Mouse (Mus musculus) stomach, embryonic 14.5 days (tissue): ENCODE data around the gene Foxp3. TPM values are rescaled to one million over a fixed set of nuclear protein-coding genes. Genes with fewer than 3 reads are reported as not detected.

Source experiments
- ATAC-seq: fragments of 200-750 bp; cut with Nextera tagmentation; 2 replicates; pipeline ENCODE4 v1.8.0; 2017; ENCODE audit warnings: low read depth, moderate TSS enrichment; ENCODE audit not compliant: insufficient number of reproducible peaks, insufficient read depth, low FRiP score
- H3K27ac ChIP-seq: fragments of 300-500 bp; sonication (generic); 2 replicates; pipeline ENCODE4 v1.5.1; 2014; ENCODE audit warnings: mild to moderate bottlenecking, low read length, moderate library complexity, mixed read lengths
- H3K27me3 ChIP-seq: fragments of 300-500 bp; sonication (generic); 2 replicates; pipeline ENCODE4 v1.6.1; 2014; ENCODE audit warnings: low read length, control low read depth, mixed read lengths; ENCODE audit not compliant: control insufficient read depth, insufficient read depth
- H3K36me3 ChIP-seq: fragments of 300-500 bp; sonication (generic); 2 replicates; pipeline ENCODE4 v1.6.1; 2014; ENCODE audit warnings: mild to moderate bottlenecking, control low read depth, low read length, moderate library complexity, mixed read lengths; ENCODE audit not compliant: control insufficient read depth, insufficient read depth
- H3K4me1 ChIP-seq: fragments of 300-500 bp; sonication (generic); 2 replicates; pipeline ENCODE4 v1.6.1; 2014; ENCODE audit warnings: low read length, control low read depth, mixed read lengths; ENCODE audit not compliant: control insufficient read depth, insufficient read depth
- H3K4me2 ChIP-seq: fragments of 300-500 bp; sonication (generic); replicated peaks from 2 replicates; pipeline ENCODE4 v1.6.1; 2014; ENCODE audit warnings: low read depth, low read length, control low read depth
- H3K4me3 ChIP-seq: fragments of 300-500 bp; sonication (generic); 2 replicates; pipeline ENCODE4 v1.5.1; 2014; ENCODE audit warnings: low read depth, low read length, control low read depth
- H3K9ac ChIP-seq: fragments of 300-500 bp; sonication (generic); replicated peaks from 2 replicates; pipeline ENCODE4 v1.6.1; 2014; ENCODE audit warnings: low read depth, mild to moderate bottlenecking, control low read depth, low read length, moderate library complexity, mixed read lengths
- H3K9me3 ChIP-seq: fragments of 300-500 bp; sonication (generic); 2 replicates; pipeline ENCODE4 v1.6.1; 2016; ENCODE audit warnings: low read depth, low read length, control low read depth; ENCODE audit not compliant: control insufficient read depth
- WGBS: fragments of 180-500 bp; shearing (Covaris S2); extraction: QIAGEN DNeasy Blood & Tissue Kit; methylation state at CpG from one replicate; pipeline ENCODE4 v1.1.7; 2014; 5-methylcytosine and 5-hydroxymethylcytosine counted together
- polyA plus RNA-seq: library from polyadenylated mRNA; unstranded; fragments of >200 nt; fragmentation: Nextera tagmentation; extraction: Ambion mirVana; gene quantifications from 2 replicates; pipeline ENCODE4 v1.2.1, GENCODE M21; 2014

The Foxp3 gene
- polyA plus RNA-seq, 1 experiment from 2014 or later, result 0.07 TPM

GRCm38 (mm10) chrX:7604879-7605574 lies 31.6 kb downstream of the Foxp3 start, which contains the start of gene Ccdc22:
Gene Ccdc22 (minus strand): TSS chrX:7605517.
- Histone ChIP-seq H3K4me2 (peak within 1 kb of the TSS; percentile 47), H3K27me3 (no peaks in the 10 kb centered on the region), H3K4me1 (no peaks in the 10 kb centered on the region), H3K27ac (no peak within 1 kb of the TSS), H3K9me3 (no peaks in the 10 kb centered on the region), H3K4me3 (peak within 1 kb of the TSS; percentile 38), H3K9ac (0 out of 2 replicates have a peak within 1 kb of the TSS, but pooled peaks have one; percentile 21), H3K36me3 (no peaks in the 10 kb centered on the region)
- ATAC-seq, result peak; percentile 91
- 21% methylated on average over 28 of the region's 28 CpGs for WGBS

DNA sequence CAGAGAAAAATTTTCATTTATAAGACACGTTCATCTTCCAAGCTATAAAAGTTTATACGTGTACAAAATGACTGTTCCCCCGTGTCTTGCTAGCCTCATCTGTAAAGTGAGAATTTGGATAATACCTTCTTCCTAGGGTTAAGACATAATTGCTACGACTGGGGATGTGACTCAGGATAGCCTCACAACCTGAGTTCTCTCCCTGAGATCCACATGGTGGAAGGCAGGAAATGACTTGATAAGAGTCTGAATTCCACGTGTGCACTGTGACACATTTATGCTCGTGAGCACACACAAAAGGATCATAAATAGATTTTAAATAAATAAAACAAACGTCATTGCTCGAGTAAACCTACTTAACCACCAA lies 32.1 kb downstream of the Foxp3 start:
- Histone ChIP-seq H3K36me3 (no peaks in the 10 kb centered on the region), H3K9me3 (no peaks in the 10 kb centered on the region), H3K4me1 (no peaks in the 10 kb centered on the region), H3K27me3 (no peaks in the 10 kb centered on the region), H3K27ac (no peak overlapping the region), H3K4me3 (no peak overlapping the region), H3K4me2 (no peak overlapping the region), H3K9ac (no peak overlapping the region)
- ATAC-seq, result no peak
- WGBS, result 44% methylated on average over 8 of the region's 8 CpGs

DNA sequence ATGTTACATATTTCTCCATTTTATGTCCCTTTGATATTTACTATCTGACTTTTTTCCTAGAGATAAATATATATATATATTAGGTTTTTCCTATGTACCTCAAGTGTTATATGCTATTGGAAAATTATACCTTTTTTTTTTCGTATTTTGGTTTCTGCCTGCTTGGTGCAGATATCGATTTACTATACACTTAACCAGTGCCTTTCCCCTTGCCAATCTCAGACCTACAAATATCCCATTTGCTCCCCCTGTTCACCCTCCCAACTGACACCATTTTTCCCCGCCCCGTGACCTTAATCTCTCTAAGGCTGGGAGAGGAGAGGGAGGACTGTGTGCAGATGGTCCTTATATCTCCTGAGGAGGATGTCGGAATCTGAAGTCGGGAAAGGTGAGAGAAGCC lies 33.3 kb downstream of the Foxp3 start, which contains the start of gene Cacna1f:
Cacna1f (plus strand) TSS at position 301 of the 400 bp plus-strand sequence.
- H3K4me1 ChIP-seq, result no peaks in the 10 kb centered on the region
- H3K27ac ChIP-seq, result no peak within 1 kb of the TSS
- ATAC-seq, result no peak
- H3K4me3 ChIP-seq, result no peak within 1 kb of the TSS
- H3K9me3 ChIP-seq, result no peaks in the 10 kb centered on the region
- 78% methylated on average over 6 of the region's 6 CpGs for WGBS
- no peak within 1 kb of the TSS for H3K9ac ChIP-seq
- H3K27me3 ChIP-seq, result no peaks in the 10 kb centered on the region
- H3K36me3 ChIP-seq, result no peaks in the 10 kb centered on the region
- no peak within 1 kb of the TSS for H3K4me2 ChIP-seq

GRCm38 (mm10) chrX:7610035-7610434 lies 36.6 kb downstream of the Foxp3 start:
- Histone ChIP-seq H3K4me3 (peak overlapping the region; percentile 27; the same call in 1 of the 2 replicates), H3K9ac (no peak overlapping the region), H3K27me3 (no peaks in the 10 kb centered on the region), H3K4me2 (peak overlapping the region; percentile 66), H3K36me3 (no peaks in the 10 kb centered on the region), H3K4me1 (no peaks in the 10 kb centered on the region), H3K27ac (no peak overlapping the region), H3K9me3 (no peaks in the 10 kb centered on the region)
- ATAC-seq, result no peak
- 21% methylated on average over 19 of the region's 21 CpGs for WGBS

DNA sequence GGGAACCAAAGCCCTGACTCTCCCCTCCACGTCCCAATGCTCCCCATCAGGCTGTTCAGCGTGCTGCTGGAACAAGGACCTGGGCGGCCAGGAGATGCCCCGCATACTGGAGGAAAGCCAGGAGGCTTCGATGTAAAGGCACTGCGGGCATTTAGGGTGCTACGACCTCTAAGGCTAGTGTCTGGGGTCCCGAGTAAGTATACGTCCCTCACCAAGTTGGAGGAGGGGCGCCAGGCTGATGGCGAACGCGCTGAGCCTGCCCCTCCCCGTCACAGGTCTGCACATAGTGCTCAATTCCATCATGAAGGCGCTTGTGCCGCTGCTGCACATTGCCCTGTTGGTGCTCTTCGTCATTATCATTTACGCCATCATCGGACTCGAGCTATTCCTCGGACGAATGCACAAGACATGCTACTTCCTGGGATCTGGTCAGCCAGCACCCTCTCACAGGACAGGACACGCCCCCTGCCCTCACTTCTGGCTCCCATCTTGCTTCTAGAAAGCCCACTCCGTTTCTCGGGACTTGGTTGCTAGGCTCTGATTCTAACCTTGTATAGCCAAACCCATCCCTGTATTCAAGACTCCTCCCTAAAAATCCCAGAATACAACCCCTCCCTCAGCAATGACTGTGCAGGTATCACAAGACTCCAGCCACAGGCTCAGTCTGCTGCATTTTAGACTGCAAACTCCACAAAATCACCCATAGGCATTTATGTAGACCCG lies 37.3 kb downstream of the Foxp3 start:
- H3K9ac ChIP-seq, result no peak overlapping the region
- H3K4me3 ChIP-seq, result peak overlapping the region; percentile 27
- no peaks in the 10 kb centered on the region for H3K36me3 ChIP-seq
- H3K9me3 ChIP-seq, result no peaks in the 10 kb centered on the region
- H3K4me1 ChIP-seq, result no peaks in the 10 kb centered on the region
- WGBS, result 23% methylated on average over 26 of the region's 26 CpGs
- no peak overlapping the region for H3K27ac ChIP-seq
- H3K4me2 ChIP-seq, result peak overlapping the region; percentile 66
- ATAC-seq, result no peak
- no peaks in the 10 kb centered on the region for H3K27me3 ChIP-seq

DNA sequence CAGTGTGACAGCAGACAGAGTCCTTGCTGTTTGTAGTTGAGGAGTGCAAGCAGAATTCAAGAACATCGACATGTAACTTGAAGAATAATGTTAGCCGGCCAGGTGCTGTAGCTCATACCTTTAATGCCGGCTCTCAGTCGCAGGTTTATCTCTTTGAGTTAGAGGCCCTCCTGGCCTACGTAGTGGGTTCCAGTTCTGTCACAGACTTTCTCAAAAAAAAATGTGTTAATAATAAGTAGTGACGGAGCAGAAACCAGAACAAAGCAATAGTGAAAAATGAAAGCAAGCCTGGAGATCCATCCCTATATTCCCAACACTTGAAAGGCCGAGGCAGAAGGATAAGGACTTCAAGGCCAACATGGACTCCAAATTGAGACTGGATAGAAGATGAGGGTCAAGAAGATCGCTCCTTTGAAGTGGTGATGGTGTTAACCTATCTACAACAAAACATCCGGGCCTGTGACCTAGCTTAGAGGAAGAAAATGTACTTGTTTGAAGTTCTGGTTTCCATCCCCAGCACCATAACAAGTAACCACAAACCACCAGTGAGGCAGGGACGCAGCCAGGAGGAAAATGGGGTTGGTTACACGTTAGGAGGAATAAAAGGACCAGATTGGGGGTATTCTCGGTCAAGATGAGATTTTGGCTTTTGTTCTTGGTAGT lies 44.6 kb downstream of the Foxp3 start:
- Histone ChIP-seq H3K27ac (no peak overlapping the region), H3K27me3 (no peaks in the 10 kb centered on the region), H3K9me3 (no peaks in the 10 kb centered on the region), H3K36me3 (no peaks in the 10 kb centered on the region), H3K4me1 (no peaks in the 10 kb centered on the region), H3K4me2 (no peak overlapping the region), H3K4me3 (no peak overlapping the region), H3K9ac (no peak overlapping the region)
- WGBS, result 75% methylated on average over 12 of the region's 12 CpGs
- no peak for ATAC-seq

DNA sequence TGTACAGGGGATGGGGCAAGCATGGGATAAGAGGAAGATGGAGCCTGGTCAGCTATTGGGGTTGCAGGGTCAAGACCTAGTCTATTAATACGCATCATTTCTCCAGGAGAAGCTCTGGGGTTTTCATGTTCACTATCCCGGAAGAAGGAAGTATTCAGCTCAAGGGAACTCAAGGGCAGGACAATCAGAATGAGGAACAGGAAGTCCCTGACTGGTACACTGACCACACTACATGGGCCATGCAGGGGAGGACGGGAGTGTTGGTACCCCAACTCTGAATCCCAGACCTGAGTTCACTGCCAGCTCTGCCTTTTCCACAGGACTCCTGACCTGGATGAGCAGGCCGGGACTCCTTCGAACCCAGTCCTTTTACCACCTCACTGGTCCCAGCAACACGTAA lies 59.1 kb downstream of the Foxp3 start:
- no peaks in the 10 kb centered on the region for H3K9me3 ChIP-seq
- no peak overlapping the region for H3K4me2 ChIP-seq
- 83% methylated on average over 6 of the region's 6 CpGs for WGBS
- no peaks in the 10 kb centered on the region for H3K27me3 ChIP-seq
- no peak overlapping the region for H3K9ac ChIP-seq
- H3K4me1 ChIP-seq, result no peaks in the 10 kb centered on the region
- ATAC-seq, result no peak
- H3K4me3 ChIP-seq, result no peak overlapping the region
- no peaks in the 10 kb centered on the region for H3K36me3 ChIP-seq
- no peak overlapping the region for H3K27ac ChIP-seq

GRCm38 (mm10) chrX:7635101-7635500 lies 61.7 kb downstream of the Foxp3 start:
- H3K9ac ChIP-seq, result no peak overlapping the region
- H3K36me3 ChIP-seq, result no peaks in the 10 kb centered on the region
- no peak overlapping the region for H3K27ac ChIP-seq
- H3K4me2 ChIP-seq, result no peak overlapping the region
- no peak overlapping the region for H3K4me3 ChIP-seq
- H3K27me3 ChIP-seq, result no peaks in the 10 kb centered on the region
- H3K4me1 ChIP-seq, result no peaks in the 10 kb centered on the region
- no peaks in the 10 kb centered on the region for H3K9me3 ChIP-seq
- ATAC-seq, result no peak
- 80% methylated on average over 3 of the region's 3 CpGs for WGBS
